Mouse (Mus musculus) CH12.LX (cell line): Measurements from ENCODE around the gene Olfr798. TPM values are rescaled to one million over a fixed set of nuclear protein-coding genes. Genes with fewer than 3 reads are reported as not detected.
A peak's percentile ranks its signal among the peaks of the same experiment; 100 is the strongest.

Experiments used
- DNase-seq: peaks from one replicate; pipeline ENCODE4 v3.0.0-alpha.2; 2013; ENCODE audit errors: extremely low read depth
- H3K27ac ChIP-seq: 2 replicates; pipeline ENCODE4 v1.5.1; 2012; ENCODE audit warnings: low read depth, mild to moderate bottlenecking, control low read depth, moderate library complexity; ENCODE audit not compliant: insufficient read depth
- H3K27me3 ChIP-seq: replicated peaks from 2 replicates; pipeline ENCODE3; 2012; ENCODE audit warnings: inconsistent platforms
- H3K36me3 ChIP-seq, 2 experiments: replicated peaks in 1 of 2; 2 replicates each; pipeline versions ENCODE3 to v1.6.1; 2012; ENCODE audit warnings: inconsistent platforms in 1 of 2, low read length in 1 of 2, mild to moderate bottlenecking in 1 of 2, mixed read lengths in 1 of 2, moderate library complexity in 1 of 2; ENCODE audit not compliant: control insufficient read depth in 1 of 2, insufficient read depth in 1 of 2
- H3K4me1 ChIP-seq, 2 experiments: 2 replicates each; pipeline ENCODE4 v1.6.1; 2012; ENCODE audit warnings: inconsistent platforms in 1 of 2, moderate library complexity in 1 of 2; ENCODE audit not compliant: insufficient read depth in 2 of 2, control insufficient read depth in 1 of 2
- H3K4me2 ChIP-seq: 2 replicates; pipeline ENCODE4 v1.6.1; 2012; ENCODE audit warnings: low read depth, mild to moderate bottlenecking, control low read depth; ENCODE audit not compliant: poor library complexity, insufficient read depth, severe bottlenecking
- H3K4me3 ChIP-seq, 3 experiments: fragments of 150-350 bp in 1 of 3; sonication (generic) in 1 of 3; replicated peaks in 1 of 3; 2 replicates each; pipeline versions ENCODE3 to v1.5.1; 2011 to 2012; ENCODE audit warnings: low read depth in 2 of 3, low read length in 2 of 3, mild to moderate bottlenecking in 2 of 3, moderate library complexity in 2 of 3, control low read depth in 1 of 3, improper control_type of control experiment in 1 of 3, inconsistent platforms in 1 of 3, mixed read lengths in 1 of 3; ENCODE audit not compliant: poor library complexity in 1 of 3
- H3K79me2 ChIP-seq: replicated peaks from 2 replicates; pipeline ENCODE4 v1.6.1; 2012; ENCODE audit warnings: mild to moderate bottlenecking, moderate library complexity; ENCODE audit not compliant: control insufficient read depth, poor library complexity, insufficient read depth, severe bottlenecking; ENCODE audit errors: extremely low read depth
- H3K9ac ChIP-seq: 2 replicates; pipeline ENCODE4 v1.6.1; 2012; ENCODE audit warnings: low read depth, mild to moderate bottlenecking, control low read depth, moderate library complexity; ENCODE audit not compliant: insufficient read depth
- H3K9me3 ChIP-seq: replicated peaks from 2 replicates; pipeline ENCODE3; 2012; ENCODE audit warnings: low read length, inconsistent platforms, mixed read lengths
- ELF1 ChIP-seq: IDR thresholded peaks from 2 replicates; pipeline ENCODE4 v1.6.1; 2014; ENCODE audit warnings: low read depth, mild to moderate bottlenecking, inconsistent platforms, low read length, improper control_type of control experiment
- ETS1 ChIP-seq: conservative IDR thresholded peaks from 2 replicates; pipeline ENCODE4 v1.6.1; 2012; ENCODE audit warnings: low read depth, mild to moderate bottlenecking, inconsistent platforms, low read length, improper control_type of control experiment, moderate library complexity
- GABPA ChIP-seq: IDR thresholded peaks from 2 replicates; pipeline ENCODE4 v1.6.1; 2012; ENCODE audit warnings: low read depth, low read length, improper control_type of control experiment, inconsistent platforms; ENCODE audit not compliant: insufficient replicate concordance
- HCFC1 ChIP-seq: IDR thresholded peaks from 2 replicates; pipeline ENCODE4 v1.6.1; 2012; ENCODE audit warnings: low read depth, mild to moderate bottlenecking, inconsistent platforms, low read length, improper control_type of control experiment
- JUN ChIP-seq: IDR thresholded peaks from 2 replicates; pipeline ENCODE4 v1.6.1; 2011; ENCODE audit warnings: low read depth, mild to moderate bottlenecking, low read length, improper control_type of control experiment, moderate library complexity; ENCODE audit not compliant: insufficient read depth
- JUND ChIP-seq: conservative IDR thresholded peaks from 2 replicates; pipeline ENCODE4 v1.6.1; 2011; ENCODE audit warnings: low read depth, low read length, improper control_type of control experiment
- MAFK ChIP-seq: IDR thresholded peaks from 2 replicates; pipeline ENCODE4 v1.6.1; 2011; ENCODE audit warnings: low read length, improper control_type of control experiment; ENCODE audit not compliant: insufficient replicate concordance
- MAZ ChIP-seq: IDR thresholded peaks from 2 replicates; pipeline ENCODE4 v1.6.1; 2012; ENCODE audit warnings: low read depth, mild to moderate bottlenecking, inconsistent platforms, low read length, improper control_type of control experiment, moderate library complexity
- MXI1 ChIP-seq: IDR thresholded peaks from 2 replicates; pipeline ENCODE4 v1.6.1; 2011; ENCODE audit warnings: mild to moderate bottlenecking, low read depth, low read length, improper control_type of control experiment
- MYC ChIP-seq: IDR thresholded peaks from 2 replicates; pipeline ENCODE4 v1.6.1; 2011; ENCODE audit warnings: low read depth, mild to moderate bottlenecking, improper control_type of control experiment, low read length
- NELFE ChIP-seq: IDR thresholded peaks from 2 replicates; pipeline ENCODE4 v1.6.1; 2011; ENCODE audit warnings: low read depth, low read length, improper control_type of control experiment
- NRF1 ChIP-seq: IDR thresholded peaks from 2 replicates; pipeline ENCODE4 v1.6.1; 2014; ENCODE audit warnings: low read depth, mild to moderate bottlenecking, inconsistent platforms, low read length, improper control_type of control experiment, moderate library complexity
- POLR2A ChIP-seq: IDR thresholded peaks from 2 replicates; pipeline ENCODE4 v1.6.1; 2011; ENCODE audit warnings: low read depth, mild to moderate bottlenecking, improper control_type of control experiment, low read length
- POLR2AphosphoS2 ChIP-seq: IDR thresholded peaks from 2 replicates; pipeline ENCODE4 v1.6.1; 2011; ENCODE audit warnings: low read depth, low read length, improper control_type of control experiment
- RCOR1 ChIP-seq: conservative IDR thresholded peaks from 2 replicates; pipeline ENCODE4 v1.6.1; 2012; ENCODE audit warnings: low read depth, mild to moderate bottlenecking, inconsistent platforms, low read length, improper control_type of control experiment
- SIN3A ChIP-seq: IDR thresholded peaks from 2 replicates; pipeline ENCODE4 v1.6.1; 2012; ENCODE audit warnings: low read length, improper control_type of control experiment, inconsistent platforms
- SMC3 ChIP-seq: IDR thresholded peaks from 2 replicates; pipeline ENCODE4 v1.6.1; 2011; ENCODE audit warnings: low read depth, low read length, improper control_type of control experiment
- TBP ChIP-seq: conservative IDR thresholded peaks from 2 replicates; pipeline ENCODE4 v1.6.1; 2011; ENCODE audit warnings: low read depth, low read length, improper control_type of control experiment
- TCF12 ChIP-seq: IDR thresholded peaks from 2 replicates; pipeline ENCODE4 v1.6.1; 2014; ENCODE audit warnings: low read depth, mild to moderate bottlenecking, inconsistent platforms, low read length, improper control_type of control experiment
- UBTF ChIP-seq: IDR thresholded peaks from 2 replicates; pipeline ENCODE4 v1.6.1; 2012; ENCODE audit warnings: low read depth, mild to moderate bottlenecking, inconsistent platforms, low read length, improper control_type of control experiment, moderate library complexity
- ZC3H11A ChIP-seq: IDR thresholded peaks from 2 replicates; pipeline ENCODE4 v1.6.1; 2012; ENCODE audit warnings: low read depth, mild to moderate bottlenecking, inconsistent platforms, low read length, improper control_type of control experiment
- ZKSCAN1 ChIP-seq: IDR thresholded peaks from 2 replicates; pipeline ENCODE4 v1.6.1; 2012; ENCODE audit warnings: low read depth, inconsistent platforms, low read length, improper control_type of control experiment, borderline replicate concordance
- ZMIZ1 ChIP-seq: IDR thresholded peaks from 2 replicates; pipeline ENCODE4 v1.6.1; 2012; ENCODE audit warnings: low read depth, mild to moderate bottlenecking, inconsistent platforms, low read length, improper control_type of control experiment
- ZNF384 ChIP-seq: IDR thresholded peaks from 2 replicates; pipeline ENCODE4 v1.6.1; 2012; ENCODE audit warnings: low read depth, low read length, improper control_type of control experiment, inconsistent platforms
- dilution Hi-C: fragments of 300-500 bp; cut with MboI; formaldehyde crosslinking; loops from 2 replicates; pipeline ENCODE4 v1.14.3; 2020; ENCODE audit warnings: low sequenced_read_pairs; ENCODE audit not compliant: extremely low pct_unique_long_range_greater_than_20kb, extremely low pct_ligation_motif_present
- in situ Hi-C: fragments of 300-500 bp; cut with MboI; formaldehyde crosslinking; loops from 3 replicates; pipeline ENCODE4 v1.14.3; 2019; ENCODE audit warnings: low sequenced_read_pairs, low pct_ligation_motif_present, low pct_unique_long_range_greater_than_20kb, mixed read lengths
- polyA plus RNA-seq: library from polyadenylated mRNA; unstranded; fragments of >175 nt; gene quantifications from 2 replicates; pipeline ENCODE4 v1.2.1, GENCODE M21; 2012; ENCODE audit warnings: low read depth; ENCODE audit not compliant: insufficient read length
- total RNA-seq, 2 experiments: library from RNA; depleted of rRNA; stranded (reverse); fragments of 300-350 nt in 1 of 2; fragments of >200 nt in 1 of 2; gene quantifications; 2 replicates each; pipeline ENCODE4 v1.2.3; 2012 to 2014

The Olfr798 gene
- total and polyA plus RNA-seq, 3 experiments = not detected

DNA sequence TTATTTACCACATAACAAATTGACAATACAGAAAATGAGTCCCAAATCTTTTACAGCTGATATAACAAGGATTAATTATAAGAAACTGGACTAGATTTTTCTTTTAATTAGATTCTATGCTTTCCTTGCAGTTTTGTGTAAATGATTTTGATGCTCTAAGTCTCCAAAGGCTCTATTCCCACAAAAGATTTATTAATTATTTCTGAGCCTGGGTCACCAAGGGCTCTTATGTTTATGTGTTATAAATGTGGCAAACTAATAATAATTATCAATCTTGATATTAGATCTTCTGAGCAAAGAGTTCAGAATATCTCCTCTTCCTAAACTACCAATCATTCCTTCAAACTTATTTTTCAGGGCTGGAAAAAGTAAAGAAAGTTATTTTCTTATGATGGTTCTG lies 29.7 kb upstream of the Olfr798 start, which contains the start of gene Olfr800:
Olfr800 (plus strand) TSS at position 301 of the 400 bp plus-strand sequence.
- no peaks in the 10 kb centered on the region for H3K79me2 ChIP-seq
- TF ChIP-seq MAFK (no peak), ZKSCAN1 (no peak)
- TF ChIP-seq, all 38 proteins: peak for 0
- no peak within 1 kb of the TSS for H3K27ac ChIP-seq
- no peaks in the 10 kb centered on the region for H3K36me3 ChIP-seq
- H3K9ac ChIP-seq = no peak within 1 kb of the TSS
- no peaks in the 10 kb centered on the region for H3K9me3 ChIP-seq
- DNase-seq = no peak
- dilution Hi-C loops (no loop called here), in situ Hi-C loops (no loop called here)
- H3K27me3 ChIP-seq = no peaks in the 10 kb centered on the region
- H3K4me2 ChIP-seq = no peak within 1 kb of the TSS
- H3K4me1 ChIP-seq = no peaks in the 10 kb centered on the region
- no peak within 1 kb of the TSS for H3K4me3 ChIP-seq

- no peak for TF ChIP-seq NELFE
- TF ChIP-seq POLR2A = no peak
- no peak for TF ChIP-seq TBP
- peak; percentile 44 for TF ChIP-seq ZNF384
- peak; percentile 69; the same call in 1 of the 2 replicates for TF ChIP-seq ETS1
- TF ChIP-seq MXI1 = no peak
- no peak for TF ChIP-seq ZMIZ1
- no peak for TF ChIP-seq HCFC1
- no peak for TF ChIP-seq RCOR1
- peak; percentile 66; the same call in 1 of the 2 replicates for TF ChIP-seq JUND
- TF ChIP-seq SMC3 = no peak
- TF ChIP-seq POLR2AphosphoS2 = no peak
- dilution Hi-C loops = no loop called here
- in situ Hi-C loops = no loop called here
- Histone ChIP-seq H3K36me3 (no peaks in the 10 kb centered on the region), H3K4me2 (no peak overlapping the region), H3K4me1 (0 out of 4 replicates have a peak, but pooled peaks cover 0 to 2% of the 10 kb centered on the region in 2 experiments), H3K79me2 (no peaks in the 10 kb centered on the region), H3K27me3 (no peaks in the 10 kb centered on the region), H3K9me3 (no peaks in the 10 kb centered on the region), H3K9ac (no peak overlapping the region), H3K4me3 (no peak overlapping the region), H3K27ac (no peak overlapping the region)
- peak; percentile 37 for DNase-seq
Observed at GRCm38 (mm10) chr10:129651763-129652162, 24.0 kb upstream of the Olfr798 start.

- Histone ChIP-seq H3K79me2 (no peaks in the 10 kb centered on the region), H3K4me2 (no peak within 1 kb of the TSS), H3K9me3 (no peaks in the 10 kb centered on the region), H3K36me3 (no peaks in the 10 kb centered on the region), H3K27ac (no peak within 1 kb of the TSS), H3K4me3 (no peak within 1 kb of the TSS), H3K4me1 (no peaks in the 10 kb centered on the region), H3K27me3 (no peaks in the 10 kb centered on the region), H3K9ac (no peak within 1 kb of the TSS)
- dilution Hi-C loops = no loop called here
- no peak for DNase-seq
- no peak for TF ChIP-seq GABPA
- no peak for TF ChIP-seq ELF1
- TF ChIP-seq UBTF = no peak
- TF ChIP-seq JUN = no peak
- TF ChIP-seq ZC3H11A = no peak
- TF ChIP-seq ETS1 = no peak
- TF ChIP-seq POLR2A = no peak
- no peak for TF ChIP-seq TBP
- no peak for TF ChIP-seq MAZ
- no peak for TF ChIP-seq ZKSCAN1
- no peak for TF ChIP-seq RCOR1
- TF ChIP-seq NRF1 = no peak
- TF ChIP-seq MYC = no peak
- no peak for TF ChIP-seq TCF12
- TF ChIP-seq SIN3A = no peak
- in situ Hi-C loops = no loop called here
Observed at GRCm38 (mm10) chr10:129637184-129637583, 9.4 kb upstream of the Olfr798 start, which contains the start of gene Olfr799. Olfr799 (plus strand) TSS chr10:129637484.
